Mouse (Mus musculus) midbrain, embryonic 15.5 days (tissue): ENCODE data around the gene Adamtsl4. TPM values are rescaled to one million over a fixed set of nuclear protein-coding genes. Genes with fewer than 3 reads are reported as not detected.

Experiments used
- ATAC-seq: fragments of 200-750 bp; cut with Nextera tagmentation; replicated peaks from 2 replicates; pipeline ENCODE4 v1.8.0; 2017; ENCODE audit warnings: moderate TSS enrichment
- H3K27ac ChIP-seq: fragments of 300-500 bp; sonication (generic); 2 replicates; pipeline ENCODE4 v1.5.1; 2015; ENCODE audit warnings: mild to moderate bottlenecking, inconsistent platforms
- H3K27me3 ChIP-seq: fragments of 300-500 bp; sonication (generic); replicated peaks from 2 replicates; pipeline ENCODE4 v1.6.1; 2015; ENCODE audit warnings: inconsistent platforms
- H3K36me3 ChIP-seq: fragments of 300-500 bp; sonication (generic); replicated peaks from 2 replicates; pipeline ENCODE4 v1.6.1; 2015; ENCODE audit warnings: inconsistent platforms
- H3K4me1 ChIP-seq: fragments of 300-500 bp; sonication (generic); 2 replicates; pipeline ENCODE4 v1.6.1; 2015; ENCODE audit warnings: inconsistent platforms
- H3K4me2 ChIP-seq: fragments of 300-500 bp; sonication (generic); 2 replicates; pipeline ENCODE4 v1.6.1; 2015; ENCODE audit warnings: inconsistent platforms, mild to moderate bottlenecking, moderate library complexity
- H3K4me3 ChIP-seq: fragments of 300-500 bp; sonication (generic); 2 replicates; pipeline ENCODE4 v1.5.1; 2015; ENCODE audit warnings: mild to moderate bottlenecking, inconsistent platforms
- H3K9ac ChIP-seq: fragments of 300-500 bp; sonication (generic); 2 replicates; pipeline ENCODE4 v1.6.1; 2015; ENCODE audit warnings: mild to moderate bottlenecking, inconsistent platforms
- H3K9me3 ChIP-seq: fragments of 300-500 bp; sonication (generic); 2 replicates; pipeline ENCODE4 v1.6.1; 2016; ENCODE audit warnings: inconsistent platforms
- WGBS: fragments of 180-500 bp; shearing (Covaris S2); methylation state at CpG from one replicate; pipeline ENCODE4 v1.1.7; 2015; ENCODE audit warnings: mixed read lengths; 5-methylcytosine and 5-hydroxymethylcytosine counted together
- polyA plus RNA-seq: library from polyadenylated mRNA; unstranded; fragments of >200 nt; fragmentation: Nextera tagmentation; extraction: Ambion mirVana; gene quantifications from 2 replicates; pipeline ENCODE4 v1.2.1, GENCODE M21; 2015

Adamtsl4 gene
- polyA plus RNA-seq, 1 experiment from 2014 or later, result 1.0 TPM

- no peak overlapping the region for H3K4me2 ChIP-seq
- no peaks in the 10 kb centered on the region for H3K36me3 ChIP-seq
- no peaks in the 10 kb centered on the region for H3K27me3 ChIP-seq
- no peaks in the 10 kb centered on the region for H3K4me1 ChIP-seq
- no peak for ATAC-seq
- H3K4me3 ChIP-seq, result no peak overlapping the region
- no peaks in the 10 kb centered on the region for H3K9me3 ChIP-seq
- no peak overlapping the region for H3K27ac ChIP-seq
- WGBS, result 94% methylated on average over 2 of the region's 2 CpGs
- H3K9ac ChIP-seq, result no peak overlapping the region
Observed at GRCm38 (mm10) chr3:95718153-95718552, 30.4 kb upstream of the Adamtsl4 start.

GRCm38 (mm10) chr3:95716075-95716474 is 28.4 kb upstream of the Adamtsl4 start:
- H3K36me3 ChIP-seq, result no peaks in the 10 kb centered on the region
- H3K9ac ChIP-seq, result no peak overlapping the region
- H3K4me3 ChIP-seq, result no peak overlapping the region
- H3K9me3 ChIP-seq, result no peaks in the 10 kb centered on the region
- no peaks in the 10 kb centered on the region for H3K27me3 ChIP-seq
- H3K4me2 ChIP-seq, result no peak overlapping the region
- no peaks in the 10 kb centered on the region for H3K4me1 ChIP-seq
- 71% methylated on average over 1 of the region's 1 CpGs for WGBS
- no peak for ATAC-seq
- H3K27ac ChIP-seq, result no peak overlapping the region

GRCm38 (mm10) chr3:95709967-95710366 is 22.2 kb upstream of the Adamtsl4 start:
- Histone ChIP-seq H3K4me3 (no peak overlapping the region), H3K36me3 (no peaks in the 10 kb centered on the region), H3K4me1 (no peaks in the 10 kb centered on the region), H3K9me3 (no peaks in the 10 kb centered on the region), H3K9ac (no peak overlapping the region), H3K4me2 (no peak overlapping the region), H3K27me3 (no peaks in the 10 kb centered on the region), H3K27ac (no peak overlapping the region)
- ATAC-seq, result no peak

- no peak for ATAC-seq
- H3K27ac ChIP-seq, result no peak overlapping the region
- H3K4me1 ChIP-seq, result no peaks in the 10 kb centered on the region
- WGBS, result 96% methylated on average over 4 of the region's 4 CpGs
- H3K4me3 ChIP-seq, result no peak overlapping the region
- no peaks in the 10 kb centered on the region for H3K36me3 ChIP-seq
- H3K4me2 ChIP-seq, result no peak overlapping the region
- no peak overlapping the region for H3K9ac ChIP-seq
- H3K9me3 ChIP-seq, result no peaks in the 10 kb centered on the region
- no peaks in the 10 kb centered on the region for H3K27me3 ChIP-seq
Observed at GRCm38 (mm10) chr3:95709044-95709443, 21.3 kb upstream of the Adamtsl4 start.

GRCm38 (mm10) chr3:95707497-95707896 is 19.8 kb upstream of the Adamtsl4 start:
- Histone ChIP-seq H3K4me1 (no peaks in the 10 kb centered on the region), H3K9ac (no peak overlapping the region), H3K27me3 (no peaks in the 10 kb centered on the region), H3K27ac (no peak overlapping the region), H3K9me3 (no peaks in the 10 kb centered on the region), H3K36me3 (no peaks in the 10 kb centered on the region), H3K4me2 (no peak overlapping the region), H3K4me3 (no peak overlapping the region)
- ATAC-seq, result no peak
- WGBS, result 94% methylated on average over 7 of the region's 7 CpGs

- no peak for ATAC-seq
- WGBS, result 91% methylated on average over 4 of the region's 4 CpGs
- Histone ChIP-seq H3K4me3 (no peak overlapping the region), H3K36me3 (no peaks in the 10 kb centered on the region), H3K9me3 (no peaks in the 10 kb centered on the region), H3K4me1 (peaks cover 6% of the 10 kb centered on the region; the same call in 1 of the 2 replicates), H3K4me2 (no peak overlapping the region), H3K27me3 (no peaks in the 10 kb centered on the region), H3K27ac (no peak overlapping the region), H3K9ac (no peak overlapping the region)
Observed at GRCm38 (mm10) chr3:95706273-95706672, 18.6 kb upstream of the Adamtsl4 start.

- no peaks in the 10 kb centered on the region for H3K27me3 ChIP-seq
- H3K4me1 ChIP-seq, result peaks cover 6% of the 10 kb centered on the region; the same call in 1 of the 2 replicates
- 91% methylated on average over 4 of the region's 4 CpGs for WGBS
- ATAC-seq, result no peak
- no peak overlapping the region for H3K9ac ChIP-seq
- no peak overlapping the region for H3K4me2 ChIP-seq
- no peak overlapping the region for H3K27ac ChIP-seq
- no peaks in the 10 kb centered on the region for H3K9me3 ChIP-seq
- H3K4me3 ChIP-seq, result no peak overlapping the region
- H3K36me3 ChIP-seq, result no peaks in the 10 kb centered on the region
Observed at GRCm38 (mm10) chr3:95704612-95705011, 16.9 kb upstream of the Adamtsl4 start.

GRCm38 (mm10) chr3:95703276-95703675 is 15.6 kb upstream of the Adamtsl4 start:
- Histone ChIP-seq H3K9me3 (no peaks in the 10 kb centered on the region), H3K36me3 (no peaks in the 10 kb centered on the region), H3K27me3 (no peaks in the 10 kb centered on the region), H3K4me2 (no peak overlapping the region), H3K4me1 (peaks cover 6% of the 10 kb centered on the region; the same call in 1 of the 2 replicates), H3K9ac (no peak overlapping the region), H3K27ac (no peak overlapping the region), H3K4me3 (no peak overlapping the region)
- no peak for ATAC-seq
- WGBS, result 94% methylated on average over 3 of the region's 3 CpGs

- H3K27ac ChIP-seq, result no peak overlapping the region
- no peak overlapping the region for H3K9ac ChIP-seq
- peak overlapping the region; percentile 38 for H3K4me2 ChIP-seq
- peak overlapping the region; percentile 15 for H3K4me3 ChIP-seq
- no peaks in the 10 kb centered on the region for H3K9me3 ChIP-seq
- WGBS, result 5% methylated on average over 24 of the region's 24 CpGs
- no peaks in the 10 kb centered on the region for H3K36me3 ChIP-seq
- peaks cover 6% of the 10 kb centered on the region; the same call in 1 of the 2 replicates for H3K4me1 ChIP-seq
- ATAC-seq, result peak; percentile 56; the same call in 1 of the 2 replicates
- H3K27me3 ChIP-seq, result no peaks in the 10 kb centered on the region
Observed at GRCm38 (mm10) chr3:95701877-95702540, 14.3 kb upstream of the Adamtsl4 start.

GRCm38 (mm10) chr3:95701085-95701484 is 13.4 kb upstream of the Adamtsl4 start:
- H3K4me1 ChIP-seq, result peaks cover 6% of the 10 kb centered on the region; the same call in 1 of the 2 replicates
- no peaks in the 10 kb centered on the region for H3K27me3 ChIP-seq
- no peak overlapping the region for H3K27ac ChIP-seq
- no peak overlapping the region for H3K4me3 ChIP-seq
- no peak overlapping the region for H3K9ac ChIP-seq
- no peak overlapping the region for H3K4me2 ChIP-seq
- WGBS, result 81% methylated on average over 2 of the region's 2 CpGs
- no peaks in the 10 kb centered on the region for H3K9me3 ChIP-seq
- no peaks in the 10 kb centered on the region for H3K36me3 ChIP-seq
- no peak for ATAC-seq

- Histone ChIP-seq H3K27ac (no peak overlapping the region), H3K4me3 (no peak overlapping the region), H3K4me2 (no peak overlapping the region), H3K36me3 (no peaks in the 10 kb centered on the region), H3K9me3 (no peaks in the 10 kb centered on the region), H3K4me1 (peaks cover 6% of the 10 kb centered on the region; the same call in 1 of the 2 replicates), H3K9ac (no peak overlapping the region), H3K27me3 (no peaks in the 10 kb centered on the region)
- 59% methylated on average over 6 of the region's 6 CpGs for WGBS
- ATAC-seq, result no peak
Observed at GRCm38 (mm10) chr3:95700233-95700681, 12.5 kb upstream of the Adamtsl4 start.

- WGBS, result 96% methylated on average over 4 of the region's 4 CpGs
- Histone ChIP-seq H3K36me3 (no peaks in the 10 kb centered on the region), H3K9me3 (no peaks in the 10 kb centered on the region), H3K9ac (no peak overlapping the region), H3K27me3 (no peaks in the 10 kb centered on the region), H3K4me2 (no peak overlapping the region), H3K4me1 (peaks cover 6% of the 10 kb centered on the region; the same call in 1 of the 2 replicates), H3K27ac (no peak overlapping the region), H3K4me3 (no peak overlapping the region)
- no peak for ATAC-seq
Observed at GRCm38 (mm10) chr3:95698286-95698685, 10.6 kb upstream of the Adamtsl4 start.

GRCm38 (mm10) chr3:95696360-95696759 is 8.6 kb upstream of the Adamtsl4 start:
- Histone ChIP-seq H3K9me3 (no peaks in the 10 kb centered on the region), H3K4me3 (no peak overlapping the region), H3K9ac (no peak overlapping the region), H3K36me3 (no peaks in the 10 kb centered on the region), H3K27me3 (no peaks in the 10 kb centered on the region), H3K4me1 (no peaks in the 10 kb centered on the region), H3K4me2 (no peak overlapping the region), H3K27ac (no peak overlapping the region)
- ATAC-seq, result no peak
- 41% methylated on average over 7 of the region's 7 CpGs for WGBS
